Mouse (Mus musculus): ENCODE results near the gene Btf3.

Btf3 gene

DNA sequence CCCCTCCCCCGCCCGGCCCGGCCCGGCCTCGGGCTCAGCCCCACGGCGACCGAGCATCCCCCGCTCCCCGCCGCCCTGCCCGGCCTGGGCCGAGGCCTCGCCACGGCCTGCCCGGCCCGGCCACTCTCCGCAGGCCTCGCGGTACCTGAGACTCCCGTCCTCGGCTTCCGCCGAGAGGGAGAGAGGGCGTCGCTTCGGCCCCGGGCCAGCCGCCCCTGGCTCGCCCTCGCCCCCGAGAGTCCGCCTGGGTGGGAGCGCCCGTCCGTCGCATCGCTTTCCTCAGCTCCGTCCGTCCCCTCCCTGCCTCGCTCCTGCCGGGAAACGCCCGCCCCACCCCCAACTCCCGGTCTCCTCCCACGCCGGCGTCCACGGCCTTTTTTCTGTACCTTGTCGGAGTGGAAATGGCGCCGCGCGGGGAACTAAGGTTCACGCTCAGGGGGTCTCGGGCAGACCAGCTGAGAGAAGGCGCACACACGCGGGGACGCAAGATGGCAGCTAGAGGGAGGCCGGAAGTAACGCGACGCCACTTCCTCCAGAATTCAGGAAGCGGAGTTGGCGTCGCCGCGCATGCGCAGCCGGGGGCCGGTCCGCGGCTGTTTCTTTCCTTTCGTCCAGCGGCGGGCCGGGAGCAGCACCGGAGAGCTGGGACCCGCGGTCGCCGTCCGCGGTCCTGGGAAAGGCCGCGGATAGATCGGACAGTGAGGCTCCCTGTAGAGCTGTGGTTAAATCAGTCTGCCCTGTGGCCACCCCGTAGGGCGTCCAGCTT is at the start of gene Btf3:
TSS of gene Btf3 (minus strand) at position 527 of the 766 bp plus-strand sequence.
- DNase-seq: peak; percentile 92 to 93

DNA sequence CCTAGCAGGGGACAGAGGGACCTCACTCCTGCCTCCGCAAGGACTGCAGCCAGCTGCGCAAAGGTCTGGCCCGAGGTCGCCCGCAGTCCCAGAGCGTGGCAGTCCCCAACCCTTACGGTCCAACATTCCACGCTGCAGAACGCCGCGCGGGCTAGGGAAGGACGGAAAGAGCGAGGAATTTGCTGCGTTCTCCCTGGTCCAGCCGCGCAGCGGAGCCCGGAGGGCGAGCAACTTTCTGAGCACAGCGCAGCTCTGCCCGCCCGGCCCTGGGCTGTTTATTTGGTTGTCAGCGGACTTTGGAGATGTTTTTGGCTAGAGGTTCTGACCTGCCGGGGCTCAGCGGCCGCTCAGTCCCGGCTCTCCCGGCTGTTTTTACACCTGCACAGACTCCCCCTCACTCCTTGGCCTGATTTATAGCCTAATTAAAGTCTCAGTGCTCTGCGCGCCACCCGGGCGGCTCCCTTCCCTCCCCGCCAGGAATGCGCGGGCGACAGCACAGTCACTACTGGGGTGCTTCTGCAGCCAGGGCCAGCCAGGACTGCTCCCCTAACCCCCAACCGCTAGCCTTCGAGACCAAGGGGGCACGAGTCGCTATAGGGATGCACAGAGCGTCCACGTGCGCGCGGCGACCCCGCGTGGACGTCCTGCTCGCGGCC is 49.1 kb upstream of the Btf3 start:
- DNase-seq: no peak

GRCm38 (mm10) chr13:98365081-98365480 is 48.3 kb upstream of the Btf3 start:
- no peak for DNase-seq

DNA sequence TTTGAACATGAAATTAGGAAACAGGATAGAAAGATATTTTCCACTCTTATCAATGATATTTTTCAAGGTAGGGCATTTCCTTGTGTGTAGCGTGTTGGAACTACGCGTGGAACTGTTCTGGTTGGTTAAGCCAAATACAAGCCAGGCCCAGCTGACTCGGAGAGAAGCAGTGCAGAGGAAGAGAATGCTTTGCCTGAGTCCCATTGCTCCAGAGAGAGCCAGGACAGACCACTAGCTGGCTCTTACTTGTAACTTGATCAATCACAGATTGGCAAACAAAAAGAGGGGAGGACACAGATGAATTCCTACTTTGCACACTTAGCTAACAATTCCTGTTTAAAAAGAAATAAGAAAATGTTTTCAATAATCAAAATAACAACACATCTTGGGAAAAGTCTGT is 46.2 kb upstream of the Btf3 start:
- no peak for DNase-seq

DNA sequence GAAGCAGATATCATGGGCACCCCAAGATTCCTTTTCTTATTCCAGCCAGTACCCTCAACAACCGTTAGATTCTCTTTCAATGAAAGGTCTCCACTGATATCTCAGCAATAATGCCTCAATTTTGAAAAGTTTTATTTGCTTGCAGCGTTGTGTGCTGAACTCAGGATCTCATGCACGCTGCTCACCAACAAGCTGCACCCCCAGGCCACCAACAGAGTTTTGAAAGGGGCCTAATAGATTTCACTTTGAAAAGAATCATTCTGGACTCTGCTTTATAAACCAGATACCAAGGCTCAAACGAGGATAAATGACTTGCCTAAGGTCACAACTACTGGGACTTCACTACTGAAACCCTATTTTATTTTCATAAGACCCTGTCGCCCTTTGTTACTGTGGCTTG is 44.4 kb upstream of the Btf3 start:
- DNase-seq: no peak

GRCm38 (mm10) chr13:98360391-98360790 is 43.6 kb upstream of the Btf3 start:
- DNase-seq: no peak

GRCm38 (mm10) chr13:98359337-98359736 is 42.5 kb upstream of the Btf3 start:
- no peak for DNase-seq

DNA sequence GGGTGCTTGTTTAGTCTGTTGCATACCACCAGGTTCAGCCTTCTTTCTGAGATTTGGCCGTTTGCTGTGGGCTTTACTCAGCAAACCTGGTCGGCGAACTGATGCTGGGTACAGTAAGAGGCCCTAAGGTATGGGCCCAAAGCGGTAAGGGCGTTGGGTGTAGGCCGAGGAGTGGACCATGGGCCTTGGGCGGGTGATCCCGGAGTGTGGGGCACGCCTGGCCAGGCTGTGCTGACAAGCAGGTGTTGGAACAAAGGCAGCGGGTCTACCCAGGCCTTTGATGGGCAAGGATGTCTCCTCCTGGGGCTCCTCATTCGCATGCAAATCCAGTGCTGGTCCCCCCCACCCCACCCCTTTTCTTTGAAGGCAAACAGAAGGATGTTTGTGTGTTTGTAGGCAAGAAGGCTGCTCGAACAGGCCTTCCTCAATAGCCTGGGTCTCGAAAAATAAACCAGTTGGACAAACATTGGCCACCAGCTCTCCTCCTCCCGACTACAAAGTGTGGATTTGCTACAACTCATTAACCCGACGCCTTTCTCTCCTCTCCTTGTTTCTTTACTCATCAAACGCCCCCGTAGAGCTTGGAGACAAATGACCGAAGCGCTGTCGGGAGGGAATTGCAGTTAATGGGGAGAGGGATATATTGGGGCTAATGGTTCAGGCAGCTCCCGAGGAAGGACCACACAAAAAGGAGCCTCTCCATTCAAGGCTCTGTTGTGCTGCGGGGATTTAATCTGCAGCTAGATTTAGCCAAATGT is 41.8 kb upstream of the Btf3 start:
- DNase-seq: no peak

DNA sequence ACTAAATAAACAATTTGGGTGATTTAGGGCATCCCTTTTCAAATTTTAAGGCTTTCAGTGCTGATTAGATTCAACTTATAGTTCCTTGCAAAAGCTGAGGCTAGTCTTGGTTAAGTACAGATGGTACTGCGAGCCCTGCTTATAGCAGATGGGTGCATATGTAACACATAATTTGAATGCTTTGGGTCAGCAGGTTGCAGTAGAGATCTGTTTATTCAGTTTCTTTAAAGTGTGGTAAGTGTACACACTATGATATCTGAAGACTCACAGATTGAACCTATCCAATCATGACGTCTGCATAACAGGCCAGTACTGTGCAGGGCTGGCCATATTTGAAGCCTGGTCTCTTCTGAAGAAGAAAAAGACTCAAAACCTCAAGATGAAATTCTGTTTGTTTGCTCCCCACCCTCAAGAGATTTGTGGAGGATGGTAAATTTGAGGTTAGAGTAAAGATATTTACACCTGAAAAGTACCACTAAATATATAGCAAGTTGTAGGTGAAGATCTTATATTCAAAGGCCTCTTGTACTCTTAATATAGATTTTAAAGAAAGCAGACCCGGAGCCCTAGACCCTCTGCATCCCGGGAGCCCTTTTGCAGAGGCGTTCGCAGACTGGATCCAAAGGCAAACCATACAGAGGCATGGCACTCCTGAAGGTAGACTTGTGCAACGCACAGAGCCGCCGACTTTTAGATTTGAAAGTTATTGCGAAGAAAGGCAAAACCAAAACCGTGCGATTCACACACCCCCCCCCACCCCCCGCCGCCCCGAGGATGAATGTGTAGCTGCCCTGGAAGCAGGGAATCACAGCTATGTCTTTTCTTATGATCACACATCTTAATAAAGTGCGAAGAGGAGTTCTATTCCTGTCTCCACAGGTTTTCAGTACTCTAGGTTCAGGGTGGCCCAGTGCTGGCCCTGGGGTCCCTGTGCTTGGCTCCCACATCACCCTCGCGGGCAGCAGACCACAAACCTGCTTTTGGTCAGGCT is 40.9 kb upstream of the Btf3 start:
- no peak for DNase-seq

- no peak for DNase-seq
Observed at GRCm38 (mm10) chr13:98356973-98357425, 40.2 kb upstream of the Btf3 start.

DNA sequence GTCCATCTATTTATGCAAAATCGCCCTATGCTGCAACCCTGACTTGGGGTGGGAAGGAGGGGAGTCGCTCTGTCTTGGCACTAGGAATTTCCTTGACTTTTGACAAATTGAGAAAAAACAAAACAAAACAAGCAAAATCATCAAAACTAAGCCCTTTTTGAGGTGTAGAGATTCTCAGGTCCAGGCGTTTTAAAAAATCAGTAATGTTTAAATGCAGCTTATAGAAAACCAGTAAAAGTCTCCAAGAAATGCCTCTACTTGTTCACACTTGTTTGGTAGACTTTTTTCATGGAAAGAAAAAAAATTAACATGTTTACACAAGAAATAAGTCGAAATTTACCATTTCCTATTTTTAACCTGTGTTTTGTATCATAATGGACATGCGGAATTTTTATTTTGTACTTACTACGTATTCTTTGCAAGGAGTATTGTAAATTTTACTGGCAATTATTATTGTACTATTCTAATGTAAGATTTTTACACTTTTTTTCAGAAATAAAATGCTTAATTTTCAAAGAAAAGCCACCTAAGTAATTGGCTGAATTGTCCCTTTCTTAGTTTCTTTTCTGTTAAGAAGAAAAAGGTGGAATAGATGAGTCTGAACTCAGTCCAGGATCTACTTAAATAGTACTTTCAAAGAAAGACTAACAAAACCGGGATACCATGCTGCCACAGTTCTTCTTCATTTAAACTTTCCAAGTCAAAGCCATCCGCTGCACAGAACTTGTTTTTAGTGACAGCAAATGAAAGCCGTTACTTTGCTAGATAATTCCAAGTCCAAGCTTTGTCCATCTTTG is 39.6 kb upstream of the Btf3 start:
- no peak for DNase-seq

GRCm38 (mm10) chr13:98355559-98356111 is 38.8 kb upstream of the Btf3 start:
- peak in 1 of 2 experiments; percentile 36 for DNase-seq

DNA sequence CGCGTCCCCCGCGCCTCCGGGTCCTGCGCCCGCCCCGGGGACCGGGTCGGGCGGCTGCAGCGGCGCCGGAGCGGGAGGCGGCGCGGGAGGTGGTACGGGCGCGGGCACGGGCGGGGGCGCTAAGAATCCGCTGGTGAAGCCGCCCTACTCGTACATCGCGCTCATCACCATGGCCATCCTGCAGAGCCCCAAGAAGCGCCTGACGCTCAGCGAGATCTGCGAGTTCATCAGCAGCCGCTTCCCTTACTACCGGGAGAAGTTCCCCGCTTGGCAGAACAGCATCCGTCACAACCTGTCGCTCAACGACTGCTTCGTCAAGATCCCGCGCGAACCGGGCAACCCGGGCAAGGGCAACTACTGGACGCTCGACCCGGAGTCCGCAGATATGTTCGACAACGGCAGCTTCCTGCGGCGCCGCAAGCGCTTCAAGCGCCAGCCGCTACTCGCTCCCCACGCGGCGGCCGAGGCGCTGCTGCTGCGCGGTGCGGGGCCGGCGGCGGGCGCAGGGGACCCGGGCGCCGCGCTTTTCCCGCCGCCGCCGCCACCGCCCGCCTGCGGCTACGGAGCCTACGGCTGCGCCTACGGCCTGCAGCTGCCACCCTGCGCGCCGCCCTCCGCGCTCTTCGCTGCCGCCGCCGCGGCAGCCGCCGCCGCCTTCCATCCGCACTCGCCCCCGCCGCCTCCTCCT is 38.2 kb upstream of the Btf3 start:
- peak; percentile 26 to 49 for DNase-seq

- peak; percentile 37 for DNase-seq
Observed at GRCm38 (mm10) chr13:98354090-98354801, 37.4 kb upstream of the Btf3 start, which contains the start of gene Foxd1. Gene Foxd1 (plus strand): TSS chr13:98354242.

- peak; percentile 23 to 34 for DNase-seq
Observed at GRCm38 (mm10) chr13:98353709-98354089, 36.9 kb upstream of the Btf3 start.

DNA sequence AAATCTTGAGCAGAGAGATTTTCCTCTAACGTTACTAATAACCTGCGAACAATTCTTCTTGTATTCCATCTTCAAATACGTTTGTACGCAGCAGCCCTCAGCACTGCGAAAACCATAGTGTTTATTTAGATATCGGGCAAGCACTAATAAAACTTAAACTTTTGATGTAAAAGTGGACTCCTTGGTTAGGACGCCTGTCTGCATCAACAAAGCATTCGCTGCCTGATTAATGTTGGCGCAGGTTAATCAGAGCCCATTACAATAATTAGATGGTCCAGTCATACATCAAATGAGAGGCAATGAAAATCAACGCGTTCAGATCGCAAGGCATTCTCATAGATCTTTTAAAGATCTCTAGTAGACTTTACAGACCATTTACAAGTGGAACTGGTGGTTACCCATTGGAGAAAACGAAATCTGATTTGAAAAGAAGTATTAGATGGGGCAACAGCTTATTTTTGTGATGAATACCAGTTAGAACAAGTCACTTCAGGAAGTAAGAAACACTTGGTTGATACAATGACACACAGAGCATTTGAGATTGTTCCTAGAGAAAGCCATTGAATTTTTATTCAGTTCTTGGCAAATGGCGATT is 35.7 kb upstream of the Btf3 start:
- DNase-seq: no peak

GRCm38 (mm10) chr13:98351527-98351926 is 34.7 kb upstream of the Btf3 start:
- peak; percentile 38 to 59 for DNase-seq

GRCm38 (mm10) chr13:98349491-98349890 is 32.7 kb upstream of the Btf3 start:
- DNase-seq: no peak

GRCm38 (mm10) chr13:98340506-98340905 is 23.7 kb upstream of the Btf3 start:
- no peak for DNase-seq

Measured in B cell, adult 2 months (primary cell).